Mouse (Mus musculus) liver, embryonic 11.5 days (tissue): ENCODE results near the gene Serpinb2. TPM values are rescaled to one million over a fixed set of nuclear protein-coding genes. Genes with fewer than 3 reads are reported as not detected.

Source experiments
- ATAC-seq: fragments of 200-750 bp; cut with Nextera tagmentation; replicated peaks from 2 replicates; pipeline ENCODE4 v1.8.0; 2017; ENCODE audit warnings: moderate number of reproducible peaks, mild to moderate bottlenecking, moderate TSS enrichment, moderate library complexity; ENCODE audit not compliant: low FRiP score
- DNase-seq: peaks from one replicate; pipeline ENCODE4 v3.0.0-alpha.2; 2017; ENCODE audit warnings: low spot score
- H3K27ac ChIP-seq: fragments of 300-500 bp; sonication (generic); 2 replicates; pipeline ENCODE4 v1.5.1; 2014; ENCODE audit warnings: mild to moderate bottlenecking, low read depth, low read length, control low read depth
- H3K27me3 ChIP-seq: fragments of 300-500 bp; sonication (generic); replicated peaks from 2 replicates; pipeline ENCODE4 v1.6.1; 2014; ENCODE audit warnings: low read length, mixed read lengths; ENCODE audit not compliant: control insufficient read depth, insufficient read depth
- H3K36me3 ChIP-seq: fragments of 300-500 bp; sonication (generic); 2 replicates; pipeline ENCODE4 v1.6.1; 2014; ENCODE audit warnings: mild to moderate bottlenecking, low read length, moderate library complexity, mixed read lengths; ENCODE audit not compliant: control insufficient read depth, insufficient read depth
- H3K4me1 ChIP-seq: fragments of 300-500 bp; sonication (generic); replicated peaks from 2 replicates; pipeline ENCODE4 v1.6.1; 2014; ENCODE audit warnings: low read length, mixed read lengths; ENCODE audit not compliant: control insufficient read depth, insufficient read depth
- H3K4me2 ChIP-seq: fragments of 300-500 bp; sonication (generic); 2 replicates; pipeline ENCODE4 v1.6.1; 2014; ENCODE audit warnings: mild to moderate bottlenecking, control low read depth, moderate library complexity
- H3K4me3 ChIP-seq: fragments of 300-500 bp; sonication (generic); 2 replicates; pipeline ENCODE4 v1.5.1; 2014; ENCODE audit warnings: low read depth, low read length, control low read depth
- H3K9ac ChIP-seq: fragments of 300-500 bp; sonication (generic); 2 replicates; pipeline ENCODE4 v1.6.1; 2014; ENCODE audit warnings: low read depth, low read length, control low read depth
- H3K9me3 ChIP-seq: fragments of 300-500 bp; sonication (generic); 2 replicates; pipeline ENCODE4 v1.6.1; 2016; ENCODE audit warnings: low read length, inconsistent platforms, mixed read lengths; ENCODE audit not compliant: control insufficient read depth
- WGBS: fragments of 180-500 bp; shearing (Covaris S2); extraction: QIAGEN DNeasy Blood & Tissue Kit; methylation state at CpG from one replicate; pipeline ENCODE4 v1.1.7; 2014; 5-methylcytosine and 5-hydroxymethylcytosine counted together
- polyA plus RNA-seq: library from polyadenylated mRNA; unstranded; fragments of >200 nt; fragmentation: Nextera tagmentation; extraction: Ambion mirVana; gene quantifications from 2 replicates; pipeline ENCODE4 v1.2.1, GENCODE M21; 2014

Gene Serpinb2
- polyA plus RNA-seq, 1 experiment from 2014 or later, result 3.4 TPM

- H3K9me3 ChIP-seq, result no peaks in the 10 kb centered on the region
- H3K27me3 ChIP-seq, result no peaks in the 10 kb centered on the region
- 75% methylated on average over 2 of the region's 2 CpGs for WGBS
- DNase-seq (no peak), ATAC-seq (no peak)
- no peak overlapping the region for H3K4me3 ChIP-seq
- no peak overlapping the region for H3K9ac ChIP-seq
- no peak overlapping the region for H3K4me2 ChIP-seq
- H3K4me1 ChIP-seq, result no peaks in the 10 kb centered on the region
- no peaks in the 10 kb centered on the region for H3K36me3 ChIP-seq
- no peak overlapping the region for H3K27ac ChIP-seq
These were observed 1.2 kb downstream of the Serpinb2 start for GRCm38 (mm10) chr1:107512194-107513138.

- ATAC-seq (no peak), DNase-seq (no peak)
- no peak overlapping the region for H3K4me2 ChIP-seq
- H3K27ac ChIP-seq, result no peak overlapping the region
- no peaks in the 10 kb centered on the region for H3K4me1 ChIP-seq
- no peaks in the 10 kb centered on the region for H3K9me3 ChIP-seq
- no peaks in the 10 kb centered on the region for H3K27me3 ChIP-seq
- no peak overlapping the region for H3K4me3 ChIP-seq
- no peak overlapping the region for H3K9ac ChIP-seq
- WGBS, result 67% methylated on average over 1 of the region's 1 CpGs
- H3K36me3 ChIP-seq, result no peaks in the 10 kb centered on the region
These were observed 2.3 kb downstream of the Serpinb2 start for GRCm38 (mm10) chr1:107513530-107513929.

- H3K4me2 ChIP-seq, result no peak overlapping the region
- no peaks in the 10 kb centered on the region for H3K27me3 ChIP-seq
- no peaks in the 10 kb centered on the region for H3K36me3 ChIP-seq
- WGBS, result 67% methylated on average over 2 of the region's 2 CpGs
- no peak overlapping the region for H3K4me3 ChIP-seq
- no peak for ATAC-seq
- no peaks in the 10 kb centered on the region for H3K9me3 ChIP-seq
- no peaks in the 10 kb centered on the region for H3K4me1 ChIP-seq
- no peak overlapping the region for H3K9ac ChIP-seq
- H3K27ac ChIP-seq, result no peak overlapping the region
- no peak for DNase-seq
These were observed 4.7 kb downstream of the Serpinb2 start for GRCm38 (mm10) chr1:107515839-107516498.

DNA sequence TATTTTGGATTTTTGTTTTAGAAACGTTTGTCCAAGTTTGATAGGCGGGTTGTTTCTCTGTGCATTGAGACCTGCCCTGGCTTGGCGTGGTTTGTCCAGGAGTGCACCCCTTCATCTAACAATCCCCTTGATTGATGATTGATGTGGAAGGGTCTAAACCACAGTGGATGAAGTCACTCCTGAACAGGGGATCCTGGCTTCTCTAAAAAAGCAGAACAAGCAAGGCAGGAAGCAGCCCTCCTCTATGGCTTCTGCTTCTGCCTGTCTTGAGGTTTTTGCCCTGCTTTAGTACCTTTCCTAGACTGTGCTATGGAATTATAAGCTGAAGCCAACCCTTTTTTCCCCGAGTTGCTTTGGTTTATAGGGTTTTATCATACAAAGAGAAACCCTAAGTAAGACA is 14.4 kb downstream of the Serpinb2 start:
- DNase-seq (no peak), ATAC-seq (no peak; the same call in 1 of the 2 replicates)
- Histone ChIP-seq H3K9me3 (no peaks in the 10 kb centered on the region; the same call in 1 of the 2 replicates), H3K4me1 (no peaks in the 10 kb centered on the region), H3K4me2 (no peak overlapping the region), H3K9ac (no peak overlapping the region), H3K27ac (no peak overlapping the region), H3K36me3 (no peaks in the 10 kb centered on the region), H3K4me3 (no peak overlapping the region), H3K27me3 (no peaks in the 10 kb centered on the region)
- 56% methylated on average over 4 of the region's 4 CpGs for WGBS

DNA sequence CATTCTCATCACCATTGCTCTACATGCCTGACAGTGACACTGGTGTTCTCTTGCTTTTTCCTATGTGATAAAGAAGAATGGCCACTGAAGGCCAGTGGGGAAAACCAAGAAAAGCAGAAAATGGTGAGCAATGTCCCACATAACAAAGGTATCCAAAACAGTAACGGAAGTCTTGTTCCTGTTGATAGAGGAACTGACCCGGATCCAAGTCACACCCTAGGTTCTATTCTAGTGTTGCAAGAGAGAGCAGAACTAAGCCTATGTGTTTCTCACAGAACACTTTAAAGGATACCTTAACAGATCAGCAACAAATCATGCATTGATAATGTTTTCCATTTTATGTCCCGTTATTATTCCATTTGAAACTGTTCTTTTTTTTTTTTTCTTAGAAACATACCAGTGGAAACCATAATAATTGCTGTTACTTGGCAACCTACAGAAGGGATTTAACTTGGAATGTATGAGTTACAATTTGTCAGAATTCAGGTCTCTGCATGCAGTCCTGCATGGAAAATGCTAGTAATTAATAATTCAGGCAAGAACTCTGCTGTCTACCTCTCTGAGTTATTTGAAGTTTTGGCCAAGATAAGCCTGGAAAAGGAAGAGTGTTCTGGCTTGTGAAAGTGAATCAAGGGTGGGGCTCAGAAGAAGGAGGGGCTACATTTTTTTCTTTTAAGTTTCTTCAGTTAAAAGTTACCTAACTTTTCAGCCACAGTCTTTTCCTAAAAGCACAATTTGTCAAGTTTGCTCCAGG is 17.3 kb downstream of the Serpinb2 start:
- H3K4me1 ChIP-seq, result no peaks in the 10 kb centered on the region
- no peak overlapping the region for H3K4me3 ChIP-seq
- H3K27ac ChIP-seq, result no peak overlapping the region
- no peaks in the 10 kb centered on the region for H3K36me3 ChIP-seq
- no peak for ATAC-seq
- DNase-seq, result no peak
- H3K4me2 ChIP-seq, result no peak overlapping the region
- no peaks in the 10 kb centered on the region; the same call in 1 of the 2 replicates for H3K9me3 ChIP-seq
- no peaks in the 10 kb centered on the region for H3K27me3 ChIP-seq
- WGBS, result 69% methylated on average over 3 of the region's 3 CpGs
- no peak overlapping the region for H3K9ac ChIP-seq

- Histone ChIP-seq H3K36me3 (no peaks in the 10 kb centered on the region), H3K27ac (no peak overlapping the region), H3K4me3 (no peak overlapping the region), H3K9ac (no peak overlapping the region), H3K4me1 (no peaks in the 10 kb centered on the region), H3K9me3 (no peaks in the 10 kb centered on the region; the same call in 1 of the 2 replicates), H3K4me2 (no peak overlapping the region), H3K27me3 (no peaks in the 10 kb centered on the region)
- ATAC-seq, result no peak
- DNase-seq, result no peak
- 74% methylated on average over 5 of the region's 5 CpGs for WGBS
These were observed 18.3 kb downstream of the Serpinb2 start for GRCm38 (mm10) chr1:107529365-107530052.

DNA sequence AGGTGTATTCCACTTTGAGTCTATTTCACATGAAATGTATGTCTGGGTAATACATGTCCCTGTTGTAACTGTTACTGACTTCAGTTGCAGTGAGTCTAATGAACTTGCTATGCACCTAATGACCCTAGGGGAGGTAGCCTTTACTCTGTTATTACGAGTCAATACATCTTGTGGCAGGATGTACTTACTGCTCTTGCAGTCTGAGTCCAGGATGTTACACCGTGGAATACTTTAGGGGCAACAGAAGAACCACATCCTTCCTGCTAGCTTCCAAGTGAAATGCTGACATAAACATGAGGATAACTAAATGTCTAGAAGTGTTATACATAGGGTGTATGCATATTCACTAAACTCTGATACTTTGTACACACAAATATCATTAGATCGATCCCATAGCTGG is 22.5 kb downstream of the Serpinb2 start:
- Histone ChIP-seq H3K4me1 (no peaks in the 10 kb centered on the region), H3K27ac (no peak overlapping the region), H3K27me3 (no peaks in the 10 kb centered on the region), H3K4me3 (no peak overlapping the region), H3K9ac (no peak overlapping the region), H3K36me3 (no peaks in the 10 kb centered on the region), H3K4me2 (no peak overlapping the region), H3K9me3 (no peaks in the 10 kb centered on the region)
- ATAC-seq (no peak), DNase-seq (no peak)
- WGBS, result 63% methylated on average over 3 of the region's 3 CpGs

- Histone ChIP-seq H3K4me3 (no peak overlapping the region), H3K36me3 (no peaks in the 10 kb centered on the region), H3K9me3 (no peaks in the 10 kb centered on the region), H3K27me3 (no peaks in the 10 kb centered on the region), H3K9ac (no peak overlapping the region), H3K4me1 (no peaks in the 10 kb centered on the region), H3K27ac (no peak overlapping the region), H3K4me2 (no peak overlapping the region)
- ATAC-seq (no peak), DNase-seq (no peak)
- 82% methylated on average over 1 of the region's 1 CpGs for WGBS
These were observed 26.2 kb downstream of the Serpinb2 start for GRCm38 (mm10) chr1:107537435-107537834.
